Mouse (Mus musculus) testis, postnatal 14 days (tissue): ENCODE measurements around the gene Clec12a.
"Not testable (repeated sequence)": the region's sequence is repeated elsewhere in the genome, so short reads cannot be mapped to it uniquely, and the experiment has no call there.

ENCODE experiments used
- DNase-seq: peaks from one replicate; pipeline ENCODE4 v3.0.0; 2021; ENCODE audit warnings: low spot score

The Clec12a gene

GRCm38 (mm10) chr6:129342391-129342790 is at the start of gene Clec12a:
Clec12a (plus strand) TSS chr6:129342691.
- not testable (repeated sequence) for DNase-seq

DNA sequence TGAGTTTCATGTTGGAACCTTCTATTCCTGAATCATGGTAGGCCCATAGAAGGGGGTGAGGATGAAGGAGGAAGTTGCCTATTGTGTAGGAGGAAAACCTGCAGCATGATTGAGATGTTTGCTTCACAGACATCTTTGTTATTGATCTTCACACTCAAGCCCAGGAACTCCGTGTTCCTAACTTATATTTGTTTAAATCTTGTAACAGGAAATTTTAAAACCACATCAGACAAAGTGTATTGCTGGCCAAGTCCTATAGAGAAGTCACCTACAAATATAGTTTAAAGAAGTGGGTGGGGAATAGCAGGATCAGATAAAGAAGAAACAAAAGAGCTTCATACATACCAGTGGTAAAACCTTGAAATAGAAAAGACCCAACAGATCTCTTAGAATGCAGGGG is 38.3 kb upstream of the Clec12a start:
- DNase-seq, result no peak

DNA sequence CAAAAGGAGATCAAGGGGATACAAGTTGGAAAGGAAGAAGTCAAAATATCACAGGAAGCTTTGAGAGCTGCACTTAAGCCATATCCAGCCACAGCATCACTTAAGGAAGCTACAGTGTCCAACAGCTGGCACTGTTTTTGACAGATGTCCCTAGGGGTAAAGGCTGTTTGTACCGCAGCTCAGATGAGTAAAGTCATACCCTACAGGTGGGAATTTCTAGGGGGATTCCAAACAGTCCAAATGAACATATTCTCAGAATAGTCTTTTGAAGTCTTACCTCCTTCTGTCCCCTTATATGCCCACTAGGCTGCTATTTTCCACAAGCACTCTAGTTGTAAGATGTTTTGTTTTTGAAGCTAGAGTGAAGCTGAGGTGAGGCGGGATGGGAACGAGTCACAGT is 30.0 kb upstream of the Clec12a start:
- no peak for DNase-seq

DNA sequence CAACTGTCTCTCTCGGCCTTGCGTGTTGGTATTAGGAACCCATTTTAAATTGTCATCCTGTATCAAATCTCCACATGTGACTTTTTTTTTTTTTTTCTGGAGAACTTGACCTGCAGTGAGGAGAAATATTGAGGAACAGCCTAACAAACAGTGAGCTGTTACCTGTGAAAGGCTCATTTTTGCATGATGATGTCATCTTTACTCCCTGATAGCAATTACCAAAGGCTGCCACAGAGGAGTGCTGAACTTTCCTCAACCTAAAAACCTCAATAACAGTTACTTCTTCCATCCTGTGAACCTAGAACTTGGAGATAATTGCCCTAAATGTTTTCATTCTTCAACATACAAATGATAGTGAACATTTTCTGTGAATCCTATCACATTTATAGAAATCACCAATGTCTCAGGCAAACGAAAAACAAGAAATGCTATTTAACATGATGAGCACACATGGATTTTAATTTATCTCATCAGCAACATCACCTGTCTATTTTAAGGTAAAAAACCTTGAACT is 27.8 kb upstream of the Clec12a start:
- no peak for DNase-seq

GRCm38 (mm10) chr6:129315698-129316097 is 26.8 kb upstream of the Clec12a start:
- DNase-seq, result no peak

- no peak for DNase-seq
Measured at GRCm38 (mm10) chr6:129316463-129316862, 26.0 kb upstream of the Clec12a start.

DNA sequence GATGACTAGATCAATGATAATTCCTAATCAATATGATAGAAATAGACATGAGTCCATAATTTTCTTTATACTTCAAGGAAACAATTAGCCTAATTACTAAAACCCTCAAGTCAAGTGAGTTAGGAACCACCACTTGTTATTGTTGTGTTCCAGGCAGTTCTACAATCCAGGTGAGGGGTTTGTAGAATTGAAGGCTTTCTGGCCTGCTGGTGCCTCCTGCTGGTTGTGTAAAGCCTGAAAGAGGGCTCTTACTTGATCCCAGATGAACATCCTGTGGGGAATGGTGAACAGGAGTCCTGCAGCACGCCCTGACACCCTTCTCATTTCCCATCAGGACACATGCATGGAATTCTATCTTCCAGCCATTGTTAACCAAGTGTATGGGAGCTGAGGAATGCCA is 24.1 kb upstream of the Clec12a start:
- DNase-seq, result no peak

GRCm38 (mm10) chr6:129319331-129319730 is 23.2 kb upstream of the Clec12a start:
- DNase-seq, result no peak

DNA sequence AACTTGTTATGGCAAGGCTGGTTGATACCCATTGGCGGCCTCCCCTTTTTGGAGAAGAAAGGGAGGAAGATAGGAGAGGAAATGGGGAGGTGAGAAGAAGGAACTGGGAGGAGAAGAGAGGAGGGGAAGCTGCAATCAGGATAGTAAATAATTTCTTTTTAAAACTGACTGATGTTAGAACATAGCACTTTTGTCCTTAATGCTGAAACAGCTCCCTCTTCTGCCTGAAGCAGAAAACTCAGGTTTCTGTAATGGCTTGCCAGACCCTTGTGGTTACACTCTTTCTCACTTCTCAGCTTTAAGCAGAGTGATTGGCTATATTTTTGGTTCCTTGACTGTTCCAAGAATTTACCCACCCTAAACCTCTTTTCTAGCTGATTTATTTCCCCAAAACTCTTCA is 16.5 kb upstream of the Clec12a start:
- DNase-seq, result no peak

DNA sequence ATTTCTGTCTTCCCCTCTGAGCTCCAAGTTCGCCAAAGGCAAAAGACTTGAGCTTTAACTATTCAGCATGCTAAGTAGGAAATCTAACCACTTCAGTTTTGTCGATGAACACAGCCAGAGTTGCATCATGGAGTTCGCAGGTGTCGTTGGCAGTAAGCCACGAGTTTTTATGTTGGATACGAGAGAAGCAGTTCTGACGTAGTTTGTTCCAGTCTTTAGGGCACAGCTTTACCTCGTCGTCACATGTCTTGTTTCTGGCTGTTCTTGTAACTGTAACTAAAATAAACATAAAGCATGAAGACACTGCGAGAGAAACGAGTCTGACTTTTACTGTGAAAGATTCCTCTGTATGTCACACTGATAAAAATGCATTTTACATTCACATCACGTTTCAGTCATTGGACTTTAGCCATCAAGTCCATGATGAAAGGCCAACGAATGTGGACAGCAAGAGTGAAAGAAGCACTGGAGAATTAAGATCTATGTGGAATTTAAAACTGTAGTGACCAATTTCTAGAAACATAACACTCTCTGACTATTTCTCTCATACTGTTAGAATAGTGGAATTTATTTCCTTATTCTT is 15.8 kb upstream of the Clec12a start:
- DNase-seq, result no peak

DNA sequence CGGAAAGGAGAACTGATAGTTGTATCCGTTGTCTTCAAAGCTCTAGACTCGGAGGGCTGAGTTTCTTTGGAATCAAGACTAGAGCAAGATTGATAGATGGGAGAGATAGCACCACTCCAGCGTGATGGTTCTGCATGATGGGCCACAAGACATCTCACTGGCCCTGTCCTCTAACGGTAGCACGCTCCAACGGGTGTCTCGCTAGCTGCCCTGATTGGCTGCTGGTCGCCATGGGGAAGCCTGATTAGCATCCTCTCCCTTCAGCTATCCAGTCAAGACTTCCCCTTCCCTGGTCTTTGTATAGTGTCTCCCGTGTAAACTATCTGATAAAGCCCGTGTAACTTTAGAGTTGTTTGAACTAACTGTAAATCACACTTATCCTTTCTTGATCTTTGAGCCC is 10.9 kb upstream of the Clec12a start, which contains the start of gene 4922502D21Rik:
Gene 4922502D21Rik, minus strand, starts transcription at position 187 of the 400 bp plus-strand sequence.
- peak; percentile 35 for DNase-seq

GRCm38 (mm10) chr6:129333674-129334078 is 8.8 kb upstream of the Clec12a start:
- DNase-seq, result peak; percentile 31

GRCm38 (mm10) chr6:129337751-129338150 is 4.7 kb upstream of the Clec12a start:
- DNase-seq, result no peak

DNA sequence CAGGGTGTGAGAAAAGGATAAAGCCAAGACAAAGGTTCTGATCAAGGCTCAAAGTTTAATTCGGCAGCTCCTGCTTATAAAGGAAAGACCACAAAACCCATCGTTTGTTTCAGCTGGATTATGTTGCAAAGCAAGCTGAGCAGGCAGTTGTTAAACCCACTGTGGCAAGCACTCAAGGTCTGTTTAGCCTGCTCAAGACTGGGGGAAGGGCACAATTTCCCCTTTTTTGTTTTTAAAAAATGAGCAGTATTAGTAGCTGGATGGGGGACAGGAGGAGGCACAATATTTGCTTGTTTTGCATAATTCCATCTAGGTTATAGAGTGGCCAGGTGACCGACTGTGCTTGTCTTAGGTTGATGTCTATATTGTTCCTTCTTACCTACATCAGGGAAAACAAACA is 1.9 kb downstream of the Clec12a start:
- DNase-seq, result no peak

- no peak for DNase-seq
Measured at GRCm38 (mm10) chr6:129349524-129350352, 7.2 kb downstream of the Clec12a start.

DNA sequence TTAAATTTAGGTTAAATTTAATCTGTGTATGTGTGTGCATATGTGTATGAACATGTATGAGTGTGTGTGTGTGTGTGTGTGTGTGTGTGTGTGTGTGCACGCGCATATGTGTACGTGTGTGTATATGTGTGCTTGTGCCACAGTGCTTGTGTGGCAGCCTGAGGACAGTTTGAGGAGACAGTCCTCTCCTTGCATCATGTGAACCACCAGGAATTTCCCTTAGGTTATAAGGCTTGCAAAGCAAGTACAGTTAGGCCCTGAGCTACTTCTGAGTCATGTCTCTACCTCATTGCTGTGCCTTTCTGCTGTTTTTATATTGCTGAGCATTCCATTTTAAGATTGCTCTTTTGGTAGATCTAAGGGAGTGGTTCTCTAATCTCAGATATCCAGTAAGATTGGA is 8.6 kb downstream of the Clec12a start:
- no peak for DNase-seq

GRCm38 (mm10) chr6:129355774-129356173 is 13.3 kb downstream of the Clec12a start:
- DNase-seq, result no peak

- DNase-seq, result no peak
Measured at GRCm38 (mm10) chr6:129356430-129356829, 13.9 kb downstream of the Clec12a start.

GRCm38 (mm10) chr6:129359515-129359914 is 17.0 kb downstream of the Clec12a start:
- DNase-seq, result no peak

GRCm38 (mm10) chr6:129363942-129364341 is 21.5 kb downstream of the Clec12a start:
- no peak for DNase-seq

DNA sequence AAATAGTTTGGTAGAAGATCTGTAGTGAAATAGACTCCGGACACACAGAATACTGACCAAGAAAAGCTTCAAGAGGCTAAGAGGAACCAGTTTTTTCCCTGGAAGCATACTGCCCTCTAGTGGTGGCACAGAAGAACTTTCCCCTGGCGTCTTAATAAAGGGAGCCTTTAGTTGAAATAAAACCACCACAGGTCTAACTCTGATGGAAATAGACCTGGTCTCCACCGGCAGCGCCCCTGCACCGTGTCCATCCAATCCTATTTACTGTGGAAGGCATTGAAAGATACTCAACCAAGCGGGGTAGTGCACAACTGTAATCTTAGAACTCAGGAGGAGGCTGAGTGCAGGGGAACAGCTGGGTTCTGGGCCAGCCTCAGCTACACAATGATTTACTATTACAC is 23.5 kb downstream of the Clec12a start:
- peak; percentile 29 for DNase-seq

DNA sequence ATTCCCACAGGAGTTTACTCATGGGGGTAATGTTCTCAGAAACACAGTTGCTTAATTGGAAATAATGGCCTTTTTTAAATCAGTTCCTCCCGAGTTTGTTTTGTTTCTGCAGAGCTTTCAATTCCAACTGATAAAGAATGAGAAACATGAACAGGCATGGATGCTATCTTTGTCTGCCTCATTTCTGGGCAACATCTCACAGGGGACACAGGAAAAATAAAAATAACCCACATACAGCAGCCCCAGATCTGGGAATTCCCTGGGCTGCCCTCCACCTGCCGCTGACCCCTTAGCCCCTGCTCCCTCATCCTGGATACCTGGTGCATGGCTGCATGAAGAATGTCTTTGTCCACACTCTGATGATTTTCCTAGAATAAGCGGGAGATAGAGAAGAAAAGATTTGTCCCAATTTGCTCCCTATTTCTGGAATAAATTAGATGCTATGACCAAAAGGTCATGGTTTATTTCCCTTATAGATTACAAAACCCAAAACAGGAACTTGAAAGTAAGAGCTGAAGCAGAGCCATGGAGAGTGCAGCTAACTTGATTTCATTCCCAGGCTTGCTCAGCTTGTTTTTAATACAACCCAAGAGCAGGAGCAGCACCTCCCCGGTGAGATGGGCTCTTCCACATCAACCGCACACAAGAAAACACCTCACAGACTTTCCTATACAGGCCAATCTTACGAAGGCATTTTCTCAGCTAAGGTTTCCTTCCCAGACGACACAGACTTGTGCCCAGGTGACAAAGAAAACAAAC is 27.1 kb downstream of the Clec12a start:
- DNase-seq, result no peak
